Mouse (Mus musculus): ENCODE data around the gene Olfr476. TPM values are rescaled to one million over a fixed set of nuclear protein-coding genes. Genes with fewer than 3 reads are reported as not detected.
"Not testable (repeated sequence)": the region's sequence is repeated elsewhere in the genome, so short reads cannot be mapped to it uniquely, and the experiment has no call there.

Gene Olfr476
- polyA plus RNA-seq (2015; fragmentation: Nextera tagmentation; extraction: Ambion mirVana): not detected in 2 replicates

- no peak for ATAC-seq
- Histone ChIP-seq H3K9ac (ENCODE audit: low read depth, low read length) (no peak within 1 kb of the TSS), H3K27me3 (replicated peaks; ENCODE audit: control insufficient read depth, insufficient read depth, low read length) (no peaks in the 10 kb centered on the region), H3K27ac (ENCODE audit: low read length) (no peak within 1 kb of the TSS), H3K4me3 (ENCODE audit: low read length) (no peak within 1 kb of the TSS), H3K36me3 (ENCODE audit: control insufficient read depth, insufficient read depth, low read length) (no peaks in the 10 kb centered on the region), H3K4me1 (ENCODE audit: control insufficient read depth, insufficient read depth, low read length) (no peaks in the 10 kb centered on the region), H3K4me2 (ENCODE audit: low read depth, low read length) (no peak within 1 kb of the TSS), H3K9me3 (ENCODE audit: control insufficient read depth, low read length) (no peaks in the 10 kb centered on the region)
- 47% methylated on average over 1 of the region's 1 CpGs for WGBS
These were observed at the start of gene Olfr476 for GRCm38 (mm10) chr7:107964503-107964902. Gene Olfr476 (plus strand): TSS chr7:107964803.

- H3K9me3 ChIP-seq (ENCODE audit: control insufficient read depth, low read length): no peaks in the 10 kb centered on the region
- ATAC-seq: no peak
- WGBS: 94% methylated on average over 1 of the region's 1 CpGs
- no peaks in the 10 kb centered on the region for H3K4me1 ChIP-seq (ENCODE audit: control insufficient read depth, insufficient read depth, low read length)
- no peak within 1 kb of the TSS for H3K4me2 ChIP-seq (ENCODE audit: low read depth, low read length)
- no peak within 1 kb of the TSS for H3K27ac ChIP-seq (ENCODE audit: low read length)
- no peak within 1 kb of the TSS for H3K9ac ChIP-seq (ENCODE audit: low read depth, low read length)
- H3K36me3 ChIP-seq (ENCODE audit: control insufficient read depth, insufficient read depth, low read length): no peaks in the 10 kb centered on the region
- H3K4me3 ChIP-seq (ENCODE audit: low read length): no peak within 1 kb of the TSS
- H3K27me3 ChIP-seq (replicated peaks; ENCODE audit: control insufficient read depth, insufficient read depth, low read length): no peaks in the 10 kb centered on the region
These were observed 34.5 kb upstream of the Olfr476 start, which contains the start of gene Olfr473 for GRCm38 (mm10) chr7:107930146-107930545. Gene Olfr473 (plus strand): TSS chr7:107930446.

- 95% methylated on average over 12 of the region's 12 CpGs for WGBS
- H3K9ac ChIP-seq (ENCODE audit: low read depth, low read length); H3K36me3 ChIP-seq (ENCODE audit: control insufficient read depth, insufficient read depth, low read length); H3K4me3 ChIP-seq (ENCODE audit: low read length); H3K4me2 ChIP-seq (ENCODE audit: low read depth, low read length); H3K9me3 ChIP-seq (ENCODE audit: control insufficient read depth, low read length); H3K4me1 ChIP-seq (ENCODE audit: control insufficient read depth, insufficient read depth, low read length); ATAC-seq; H3K27me3 ChIP-seq (replicated peaks; ENCODE audit: control insufficient read depth, insufficient read depth, low read length); H3K27ac ChIP-seq (ENCODE audit: low read length): not testable (repeated sequence)
These were observed 12.1 kb upstream of the Olfr476 start for GRCm38 (mm10) chr7:107952539-107952938.

DNA sequence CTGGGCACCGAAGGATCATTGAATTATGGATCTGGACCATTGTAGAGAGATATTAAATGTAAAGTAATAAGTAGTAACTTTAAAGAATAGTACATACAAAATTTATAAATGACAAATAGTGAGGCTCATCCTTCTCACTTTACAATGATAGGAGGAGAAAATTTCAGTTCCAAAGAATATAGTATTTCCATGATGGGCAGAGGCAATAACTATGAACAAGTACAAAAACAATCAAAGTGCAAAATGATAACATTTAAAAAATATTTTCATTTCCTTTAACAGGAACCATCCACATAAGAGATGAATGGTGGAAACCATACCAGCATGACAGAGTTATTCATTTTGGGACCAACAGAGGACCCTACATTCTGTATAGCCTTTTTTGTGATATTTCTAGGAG is 10.3 kb upstream of the Olfr476 start, which contains the start of gene Olfr474:
Olfr474 (plus strand) TSS at position 301 of the 400 bp plus-strand sequence.
- H3K36me3 ChIP-seq (ENCODE audit: control insufficient read depth, insufficient read depth, low read length): no peaks in the 10 kb centered on the region
- no peaks in the 10 kb centered on the region for H3K4me1 ChIP-seq (ENCODE audit: control insufficient read depth, insufficient read depth, low read length)
- H3K9ac ChIP-seq (ENCODE audit: low read depth, low read length): no peak within 1 kb of the TSS
- H3K4me2 ChIP-seq (ENCODE audit: low read depth, low read length): no peak within 1 kb of the TSS
- no peaks in the 10 kb centered on the region for H3K27me3 ChIP-seq (replicated peaks; ENCODE audit: control insufficient read depth, insufficient read depth, low read length)
- no peak within 1 kb of the TSS for H3K4me3 ChIP-seq (ENCODE audit: low read length)
- 83% methylated on average over 1 of the region's 1 CpGs for WGBS
- no peaks in the 10 kb centered on the region for H3K9me3 ChIP-seq (ENCODE audit: control insufficient read depth, low read length)
- ATAC-seq: no peak
- H3K27ac ChIP-seq (ENCODE audit: low read length): no peak within 1 kb of the TSS

- 76% methylated on average over 2 of the region's 2 CpGs for WGBS
- Histone ChIP-seq H3K4me2 (ENCODE audit: low read depth, low read length) (no peak within 1 kb of the TSS), H3K27me3 (replicated peaks; ENCODE audit: control insufficient read depth, insufficient read depth, low read length) (no peaks in the 10 kb centered on the region), H3K9me3 (ENCODE audit: control insufficient read depth, low read length) (no peaks in the 10 kb centered on the region), H3K4me1 (ENCODE audit: control insufficient read depth, insufficient read depth, low read length) (no peaks in the 10 kb centered on the region), H3K36me3 (ENCODE audit: control insufficient read depth, insufficient read depth, low read length) (no peaks in the 10 kb centered on the region), H3K27ac (ENCODE audit: low read length) (no peak within 1 kb of the TSS), H3K4me3 (ENCODE audit: low read length) (no peak within 1 kb of the TSS), H3K9ac (ENCODE audit: low read depth, low read length) (no peak within 1 kb of the TSS)
- no peak for ATAC-seq
These were observed 21.8 kb downstream of the Olfr476 start, which contains the start of gene Olfr477 for GRCm38 (mm10) chr7:107986393-107986792. Gene Olfr477 (plus strand): TSS chr7:107986693.

DNA sequence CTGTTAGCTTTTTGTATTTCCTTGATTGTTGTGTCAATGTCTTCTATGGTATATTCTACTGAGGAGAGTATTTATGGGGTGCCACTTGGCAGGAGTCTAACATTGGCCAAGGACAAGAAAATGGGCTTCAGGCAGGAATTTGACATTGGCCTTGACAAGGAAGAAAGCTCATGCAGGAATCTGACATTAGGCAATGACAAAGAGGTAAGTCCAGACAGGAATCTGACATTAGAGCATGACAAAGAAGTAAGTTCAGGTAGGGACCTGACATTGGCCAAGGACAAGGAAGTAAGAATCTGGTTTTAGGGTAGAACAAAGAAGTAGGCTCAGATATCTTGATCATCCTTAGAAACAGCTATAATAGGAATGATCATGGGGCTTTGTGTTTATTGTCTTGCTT is 49.7 kb downstream of the Olfr476 start:
- H3K36me3 ChIP-seq (ENCODE audit: control insufficient read depth, insufficient read depth, low read length); H3K4me2 ChIP-seq (ENCODE audit: low read depth, low read length): not testable (repeated sequence)

More for the DNA sequence above, 49.7 kb downstream of the Olfr476 start:
- H3K4me1 ChIP-seq (ENCODE audit: control insufficient read depth, insufficient read depth, low read length); H3K9ac ChIP-seq (ENCODE audit: low read depth, low read length); ATAC-seq; H3K4me3 ChIP-seq (ENCODE audit: low read length); H3K27ac ChIP-seq (ENCODE audit: low read length); H3K27me3 ChIP-seq (replicated peaks; ENCODE audit: control insufficient read depth, insufficient read depth, low read length); H3K9me3 ChIP-seq (ENCODE audit: control insufficient read depth, low read length): not testable (repeated sequence)

Other genes with a start within 250 kb of the Olfr476 start
- gene Cyb5r2, start 206.8 kb upstream of the Olfr476 start, polyA plus RNA-seq (2015; fragmentation: Nextera tagmentation; extraction: Ambion mirVana): 0.11 and 0.12 TPM in 2 replicates
- gene Ovch2, start 163.6 kb upstream of the Olfr476 start, polyA plus RNA-seq (2015; fragmentation: Nextera tagmentation; extraction: Ambion mirVana): not detected in 2 replicates
- gene Olfr467, start 152.5 kb upstream of the Olfr476 start, polyA plus RNA-seq (2015; fragmentation: Nextera tagmentation; extraction: Ambion mirVana): not detected in 2 replicates
- not detected in 2 replicates for gene Olfr469, start 139.3 kb upstream of the Olfr476 start, polyA plus RNA-seq (2015; fragmentation: Nextera tagmentation; extraction: Ambion mirVana)
- not detected in 2 replicates for gene Olfr470, start 117.3 kb upstream of the Olfr476 start, polyA plus RNA-seq (2015; fragmentation: Nextera tagmentation; extraction: Ambion mirVana)
- not detected in 2 replicates for gene Olfr472, start 66.9 kb upstream of the Olfr476 start, polyA plus RNA-seq (2015; fragmentation: Nextera tagmentation; extraction: Ambion mirVana)
- not detected in 2 replicates for gene Olfr473, start 34.4 kb upstream of the Olfr476 start, polyA plus RNA-seq (2015; fragmentation: Nextera tagmentation; extraction: Ambion mirVana)
- not detected in 2 replicates for gene Olfr474, start 10.2 kb upstream of the Olfr476 start, polyA plus RNA-seq (2015; fragmentation: Nextera tagmentation; extraction: Ambion mirVana)
- not detected in 2 replicates for gene Olfr477, start 21.9 kb downstream of the Olfr476 start, polyA plus RNA-seq (2015; fragmentation: Nextera tagmentation; extraction: Ambion mirVana)
- not detected in 2 replicates for gene Olfr478, start 69.2 kb downstream of the Olfr476 start, polyA plus RNA-seq (2015; fragmentation: Nextera tagmentation; extraction: Ambion mirVana)
- not detected in 2 replicates for gene Olfr479, start 85.9 kb downstream of the Olfr476 start, polyA plus RNA-seq (2015; fragmentation: Nextera tagmentation; extraction: Ambion mirVana)
- gene Olfr480, start 102.5 kb downstream of the Olfr476 start, polyA plus RNA-seq (2015; fragmentation: Nextera tagmentation; extraction: Ambion mirVana): not detected in 2 replicates
- not detected in 2 replicates for gene Olfr481, start 115.1 kb downstream of the Olfr476 start, polyA plus RNA-seq (2015; fragmentation: Nextera tagmentation; extraction: Ambion mirVana)
- gene Olfr482, start 132.8 kb downstream of the Olfr476 start, polyA plus RNA-seq (2015; fragmentation: Nextera tagmentation; extraction: Ambion mirVana): 0.06 TPM in 1 of 2 replicates, not detected in the other
- gene Olfr483, start 136.0 kb downstream of the Olfr476 start, polyA plus RNA-seq (2015; fragmentation: Nextera tagmentation; extraction: Ambion mirVana): not detected in 2 replicates
- not detected in 2 replicates for gene Olfr484, start 162.6 kb downstream of the Olfr476 start, polyA plus RNA-seq (2015; fragmentation: Nextera tagmentation; extraction: Ambion mirVana)
- not detected in 2 replicates for gene Olfr485, start 195.1 kb downstream of the Olfr476 start, polyA plus RNA-seq (2015; fragmentation: Nextera tagmentation; extraction: Ambion mirVana)
- not detected in 2 replicates for gene Olfr486, start 207.9 kb downstream of the Olfr476 start, polyA plus RNA-seq (2015; fragmentation: Nextera tagmentation; extraction: Ambion mirVana)
- not detected in 2 replicates for gene Olfr487, start 249.8 kb downstream of the Olfr476 start, polyA plus RNA-seq (2015; fragmentation: Nextera tagmentation; extraction: Ambion mirVana)